Mouse (Mus musculus): ENCODE data around the gene Rassf8. TPM values are rescaled to one million over a fixed set of nuclear protein-coding genes. Genes with fewer than 3 reads are reported as not detected.

The Rassf8 gene
- polyA plus RNA-seq, 1 experiment from 2014 or later: 4.4 TPM

- no peaks in the 10 kb centered on the region for H3K9me3 ChIP-seq (ENCODE audit: control insufficient read depth, low read length)
- peak overlapping the region; percentile 75 for H3K27ac ChIP-seq (ENCODE audit: low read depth, low read length)
- H3K9ac ChIP-seq (ENCODE audit: low read depth, low read length): peak overlapping the region; percentile 86
- H3K4me2 ChIP-seq (ENCODE audit: low read length): peak overlapping the region; percentile 99
- under 1% methylated on average over 66 of the region's 105 CpGs for WGBS
- H3K4me3 ChIP-seq (ENCODE audit: low read length): peak overlapping the region; percentile 82
- peaks cover 18% of the 10 kb centered on the region for H3K4me1 ChIP-seq (ENCODE audit: control insufficient read depth, insufficient read depth, low read depth, low read length)
- H3K36me3 ChIP-seq (ENCODE audit: control insufficient read depth, insufficient read depth, low read length): no peaks in the 10 kb centered on the region
- H3K27me3 ChIP-seq (replicated peaks; ENCODE audit: control insufficient read depth, insufficient read depth, low read length): no peaks in the 10 kb centered on the region; the same call in 1 of the 2 replicates
- ATAC-seq: peak; percentile 66
Observed at GRCm38 (mm10) chr6:145863065-145863971, 116.8 kb downstream of the Rassf8 start.

DNA sequence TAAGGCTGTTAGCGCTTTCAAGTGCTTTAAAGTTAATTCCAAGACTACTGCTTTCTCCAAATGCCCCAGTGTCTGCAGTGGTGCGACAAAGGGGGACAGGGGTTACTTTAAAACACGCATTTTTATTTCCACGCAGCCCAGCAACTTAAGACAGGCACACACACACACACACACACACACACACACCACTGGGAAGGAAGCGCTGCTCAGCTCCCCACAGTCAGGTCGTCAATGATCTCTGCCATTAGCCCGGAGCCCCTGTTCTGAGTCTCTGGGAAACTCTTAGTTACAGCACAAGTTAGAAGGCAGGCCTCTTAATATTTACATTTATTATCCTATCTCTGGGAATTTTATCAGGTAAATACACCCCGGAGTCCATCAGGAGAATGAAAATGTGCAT, 117.6 kb downstream of the Rassf8 start:
- no peak for ATAC-seq
- H3K27ac ChIP-seq (ENCODE audit: low read depth, low read length): peak overlapping the region; percentile 75; the same call in 1 of the 2 replicates

GRCm38 (mm10) chr6:145865289-145865885, 118.8 kb downstream of the Rassf8 start, which contains the start of gene Bhlhe41:
Bhlhe41 (minus strand) TSS chr6:145865558.
- peak within 1 kb of the TSS; percentile 82 for H3K4me3 ChIP-seq (ENCODE audit: low read length)
- ATAC-seq: peak; percentile 74
- peaks cover 18% of the 10 kb centered on the region for H3K4me1 ChIP-seq (ENCODE audit: control insufficient read depth, insufficient read depth, low read depth, low read length)
- no peaks in the 10 kb centered on the region for H3K9me3 ChIP-seq (ENCODE audit: control insufficient read depth, low read length)
- no peaks in the 10 kb centered on the region for H3K36me3 ChIP-seq (ENCODE audit: control insufficient read depth, insufficient read depth, low read length)
- H3K4me2 ChIP-seq (ENCODE audit: low read length): peak within 1 kb of the TSS; percentile 99
- peak within 1 kb of the TSS; percentile 81 for H3K27ac ChIP-seq (ENCODE audit: low read depth, low read length)
- 0 out of 2 replicates have a peak, but pooled peaks cover 2% of the 10 kb centered on the region for H3K27me3 ChIP-seq (replicated peaks; ENCODE audit: control insufficient read depth, insufficient read depth, low read length)
- whole genome bisulfite sequencing: under 1% methylated on average over 54 of the region's 57 CpGs
- peak within 1 kb of the TSS; percentile 86 for H3K9ac ChIP-seq (ENCODE audit: low read depth, low read length)

More for the DNA sequence above, 117.6 kb downstream of the Rassf8 start:
- Histone ChIP-seq H3K36me3 (ENCODE audit: control insufficient read depth, insufficient read depth, low read length) (no peaks in the 10 kb centered on the region), H3K27me3 (replicated peaks; ENCODE audit: control insufficient read depth, insufficient read depth, low read length) (0 out of 2 replicates have a peak, but pooled peaks cover 2% of the 10 kb centered on the region), H3K4me2 (ENCODE audit: low read length) (peak overlapping the region; percentile 99), H3K4me1 (ENCODE audit: control insufficient read depth, insufficient read depth, low read depth, low read length) (peaks cover 18% of the 10 kb centered on the region), H3K4me3 (ENCODE audit: low read length) (peak overlapping the region; percentile 82), H3K9ac (ENCODE audit: low read depth, low read length) (peak overlapping the region; percentile 86), H3K9me3 (ENCODE audit: control insufficient read depth, low read length) (no peaks in the 10 kb centered on the region)
- 2% methylated on average over 8 of the region's 8 CpGs for WGBS

GRCm38 (mm10) chr6:145865886-145866851, 119.6 kb downstream of the Rassf8 start:
- under 1% methylated on average over 46 of the region's 69 CpGs for WGBS
- Histone ChIP-seq H3K27ac (ENCODE audit: low read depth, low read length) (peak overlapping the region; percentile 81), H3K4me3 (ENCODE audit: low read length) (peak overlapping the region; percentile 82), H3K27me3 (replicated peaks; ENCODE audit: control insufficient read depth, insufficient read depth, low read length) (0 out of 2 replicates have a peak, but pooled peaks cover 2% of the 10 kb centered on the region), H3K9ac (ENCODE audit: low read depth, low read length) (peak overlapping the region; percentile 77), H3K9me3 (ENCODE audit: control insufficient read depth, low read length) (no peaks in the 10 kb centered on the region), H3K4me2 (ENCODE audit: low read length) (peak overlapping the region; percentile 99), H3K4me1 (ENCODE audit: control insufficient read depth, insufficient read depth, low read depth, low read length) (peaks cover 18% of the 10 kb centered on the region), H3K36me3 (ENCODE audit: control insufficient read depth, insufficient read depth, low read length) (no peaks in the 10 kb centered on the region)
- ATAC-seq: peak; percentile 68

- H3K27ac ChIP-seq (ENCODE audit: low read depth, low read length): no peak overlapping the region
- no peaks in the 10 kb centered on the region for H3K36me3 ChIP-seq (ENCODE audit: control insufficient read depth, insufficient read depth, low read length)
Observed at GRCm38 (mm10) chr6:145867111-145867510, 120.6 kb downstream of the Rassf8 start.

More at GRCm38 (mm10) chr6:145867111-145867510, 120.6 kb downstream of the Rassf8 start:
- Histone ChIP-seq H3K4me1 (ENCODE audit: control insufficient read depth, insufficient read depth, low read depth, low read length) (peaks cover 17% of the 10 kb centered on the region), H3K27me3 (replicated peaks; ENCODE audit: control insufficient read depth, insufficient read depth, low read length) (0 out of 2 replicates have a peak, but pooled peaks cover 2% of the 10 kb centered on the region), H3K4me3 (ENCODE audit: low read length) (no peak overlapping the region), H3K9me3 (ENCODE audit: control insufficient read depth, low read length) (no peaks in the 10 kb centered on the region), H3K4me2 (ENCODE audit: low read length) (peak overlapping the region; percentile 99), H3K9ac (ENCODE audit: low read depth, low read length) (no peak overlapping the region; the same call in 1 of the 2 replicates)
- ATAC-seq: no peak
- WGBS: 72% methylated on average over 3 of the region's 3 CpGs

Other genes starting within 250 kb of the Rassf8 start
- gene Lmntd1, start 132.4 kb upstream of the Rassf8 start, polyA plus RNA-seq (2015; fragmentation: Nextera tagmentation; extraction: Ambion mirVana): 1.8 and 2.3 TPM in 2 replicates
- not detected in 2 replicates for gene Tuba3b, start 131.0 kb upstream of the Rassf8 start, polyA plus RNA-seq (2015; fragmentation: Nextera tagmentation; extraction: Ambion mirVana)
- 7.8 and 8.1 TPM in 2 replicates for gene Bhlhe41, start 118.8 kb downstream of the Rassf8 start, polyA plus RNA-seq (2015; fragmentation: Nextera tagmentation; extraction: Ambion mirVana)
- gene Sspn, start 184.9 kb downstream of the Rassf8 start, polyA plus RNA-seq (2015; fragmentation: Nextera tagmentation; extraction: Ambion mirVana): 5.8 and 6.4 TPM in 2 replicates

All from hindbrain, embryonic 16.5 days (tissue).